Mouse (Mus musculus) gastrocnemius, adult 18-20 months (tissue): ENCODE measurements around the gene Slc24a2. TPM values are rescaled to one million over a fixed set of nuclear protein-coding genes. Genes with fewer than 3 reads are reported as not detected.

ENCODE experiments used
- DNase-seq: peaks from one replicate; pipeline ENCODE4 v3.0.0; 2021; ENCODE audit warnings: low spot score
- total RNA-seq, 2 experiments: library from RNA; stranded (reverse); gene quantifications; 2 replicates each; pipeline ENCODE4 v1.2.3; 2021

Slc24a2 gene
- total RNA-seq, 2 experiments from 2014 or later, result 0.32 to 0.76 TPM

- no peak for DNase-seq
Observed at GRCm38 (mm10) chr4:87047131-87047530, 183.1 kb downstream of the Slc24a2 start.

- no peak for DNase-seq
Observed at GRCm38 (mm10) chr4:87043296-87043695, 187.0 kb downstream of the Slc24a2 start.

- DNase-seq, result no peak
Observed at GRCm38 (mm10) chr4:87041412-87041997, 188.8 kb downstream of the Slc24a2 start.

- no peak for DNase-seq
Observed at GRCm38 (mm10) chr4:87037592-87037991, 192.7 kb downstream of the Slc24a2 start.

- peak; percentile 38 for DNase-seq
Observed at GRCm38 (mm10) chr4:87036507-87036906, 193.8 kb downstream of the Slc24a2 start.

- DNase-seq, result no peak
Observed at GRCm38 (mm10) chr4:87035701-87036100, 194.6 kb downstream of the Slc24a2 start.

- DNase-seq, result no peak
Observed at GRCm38 (mm10) chr4:87032632-87033031, 197.6 kb downstream of the Slc24a2 start.

GRCm38 (mm10) chr4:87031076-87031475 lies 199.2 kb downstream of the Slc24a2 start:
- no peak for DNase-seq

GRCm38 (mm10) chr4:87026311-87027151 lies 203.7 kb downstream of the Slc24a2 start:
- DNase-seq, result no peak

GRCm38 (mm10) chr4:87024556-87024955 lies 205.7 kb downstream of the Slc24a2 start:
- DNase-seq, result no peak

GRCm38 (mm10) chr4:87021542-87021941 lies 208.7 kb downstream of the Slc24a2 start:
- DNase-seq, result no peak

GRCm38 (mm10) chr4:87019486-87020105 lies 210.7 kb downstream of the Slc24a2 start:
- DNase-seq, result peak; percentile 13

GRCm38 (mm10) chr4:87018073-87018997 lies 211.9 kb downstream of the Slc24a2 start:
- no peak for DNase-seq

GRCm38 (mm10) chr4:87017464-87017863 lies 212.8 kb downstream of the Slc24a2 start:
- DNase-seq, result no peak

GRCm38 (mm10) chr4:87015746-87016145 lies 214.5 kb downstream of the Slc24a2 start:
- no peak for DNase-seq

- no peak for DNase-seq
Observed at GRCm38 (mm10) chr4:87013721-87014620, 216.3 kb downstream of the Slc24a2 start.

- no peak for DNase-seq
Observed at GRCm38 (mm10) chr4:86992470-86992869, 237.8 kb downstream of the Slc24a2 start.

- DNase-seq, result no peak
Observed at GRCm38 (mm10) chr4:86989301-86989700, 241.0 kb downstream of the Slc24a2 start.

GRCm38 (mm10) chr4:86987846-86988245 lies 242.4 kb downstream of the Slc24a2 start:
- DNase-seq, result no peak

- no peak for DNase-seq
Observed at GRCm38 (mm10) chr4:86977272-86977671, 253.0 kb downstream of the Slc24a2 start.
